9 mouse cellular contexts compared by ENCODE assay signal in genomic region chr6:94592243-94592642, GRCm38 (mm10).
A peak's percentile ranks its signal among the peaks of the same experiment; 100 is the strongest.
DNase-seq lines count a peak whose midpoint lies in the region; ATAC-seq and TF ChIP-seq lines count a peak whose summit lies in the region.
"Had no signal": no experiment of that assay in that cellular context is flagged by ENCODE, and none has a peak within 500 bp of the region (broad histone marks: within the 10 kb centered on the region; RNA-seq: fewer than 3 reads in every experiment).

No protein-coding gene starts in this region.

- no peak overlapping the region for H3K9ac ChIP-seq in heart, embryonic 11.5 days (ENCODE audit: low read depth, low read length)
- no peak overlapping the region for H3K9ac ChIP-seq in limb, embryonic 14.5 days (ENCODE audit: low read depth, low read length, severe bottlenecking)
- H3K9ac ChIP-seq: liver, embryonic 13.5 days had no signal

- peaks cover 18% of the 10 kb centered on the region for H3K4me1 ChIP-seq in heart, embryonic 11.5 days (ENCODE audit: control insufficient read depth, insufficient read depth, low read length)
- H3K4me1 ChIP-seq in limb, embryonic 14.5 days (ENCODE audit: control insufficient read depth, insufficient read depth, low read length): peaks cover 46% of the 10 kb centered on the region
- H3K4me1 ChIP-seq: liver, embryonic 13.5 days had no signal

- 18% methylated on average over 8 of the region's 8 CpGs for WGBS in heart, embryonic 11.5 days (ENCODE audit: insufficient replicate concordance)
- 5% methylated on average over 8 of the region's 8 CpGs for WGBS in limb, embryonic 14.5 days

- peak; percentile 41 for DNase-seq in gastrocnemius, adult 18-20 months (ENCODE audit: low spot score)
- no peak for DNase-seq in gastrocnemius, postnatal 36 days
- peak; percentile 70 for DNase-seq in embryo, embryonic 11 days
- peak; percentile 90 for DNase-seq in limb, embryonic 14.5 days (ENCODE audit: low spot score)
- DNase-seq in cerebellum, postnatal 25 days: no peak
- no peak for DNase-seq in retina, embryonic 14.5 days (ENCODE audit: low spot score)
- DNase-seq in thymus, postnatal 25 days: no peak
- DNase-seq: liver, embryonic 13.5 days had no signal

- TF ChIP-seq POLR2A in limb, embryonic 14.5 days (IDR thresholded peaks at IDR 0.05; ENCODE audit: borderline replicate concordance, extremely low read depth, insufficient read depth, insufficient read length): no peak

- peak overlapping the region; percentile 18; the same call in 1 of the 2 replicates for H3K27ac ChIP-seq in heart, embryonic 11.5 days (ENCODE audit: low read depth, low read length)
- peak overlapping the region; percentile 43; the same call in 1 of the 2 replicates for H3K27ac ChIP-seq in limb, embryonic 14.5 days (replicated peaks; ENCODE audit: low read depth, low read length)
- H3K27ac ChIP-seq: liver, embryonic 13.5 days had no signal

- H3K4me2 ChIP-seq in heart, embryonic 11.5 days: peak overlapping the region; percentile 37
- H3K4me2 ChIP-seq in limb, embryonic 14.5 days (replicated peaks; ENCODE audit: low read depth, low read length, severe bottlenecking): no peak overlapping the region; the same call in 1 of the 2 replicates
- H3K4me2 ChIP-seq: liver, embryonic 13.5 days had no signal

- ATAC-seq in heart, embryonic 11.5 days (replicated peaks; ENCODE audit: insufficient number of reproducible peaks, low FRiP score, low TSS enrichment): 0 out of 2 replicates have a peak, but pooled peaks have one; percentile 57
- ATAC-seq in limb, embryonic 14.5 days (ENCODE audit: low FRiP score, low read depth): peak; percentile 88

- peak overlapping the region; percentile 6; the same call in 1 of the 2 replicates for H3K4me3 ChIP-seq in heart, embryonic 11.5 days (ENCODE audit: low read depth, low read length)
- H3K4me3 ChIP-seq in limb, embryonic 14.5 days (replicated peaks; ENCODE audit: low read length): no peak overlapping the region
- H3K4me3 ChIP-seq: liver, embryonic 13.5 days had no signal

- H3K27me3 ChIP-seq in heart, embryonic 11.5 days (ENCODE audit: control insufficient read depth, insufficient read depth, low read length): no peaks in the 10 kb centered on the region
- no peaks in the 10 kb centered on the region for H3K27me3 ChIP-seq in limb, embryonic 14.5 days (ENCODE audit: control insufficient read depth, insufficient read depth, low read length)
- H3K27me3 ChIP-seq: liver, embryonic 13.5 days had no signal

- H3K36me3 ChIP-seq in heart, embryonic 11.5 days (ENCODE audit: control insufficient read depth, insufficient read depth, low read length): no peaks in the 10 kb centered on the region
- H3K36me3 ChIP-seq in limb, embryonic 14.5 days (ENCODE audit: control insufficient read depth, insufficient read depth, low read length): no peaks in the 10 kb centered on the region
- H3K36me3 ChIP-seq: liver, embryonic 13.5 days had no signal

- intact Hi-C loops in gastrocnemius, postnatal 36 days (cut with DNase I): loop anchor here (5.0 kb wide), 1 partner anchor 35 kb away; no protein-coding TSS in a partner anchor

- no peaks in the 10 kb centered on the region for H3K9me3 ChIP-seq in heart, embryonic 11.5 days (replicated peaks; ENCODE audit: control insufficient read depth, low read length)
- H3K9me3 ChIP-seq in limb, embryonic 14.5 days (ENCODE audit: control insufficient read depth, low read length): no peaks in the 10 kb centered on the region
- H3K9me3 ChIP-seq: liver, embryonic 13.5 days had no signal

Comparison
In these comparisons a context has a peak if more than half of its experiments do, and no peak if none do; other contexts are left out.
1. DNase-seq: peak in gastrocnemius, adult 18-20 months (single experiment), embryo, embryonic 11 days (single experiment) and limb, embryonic 14.5 days (single experiment); none in gastrocnemius, postnatal 36 days (0 of 2), cerebellum, postnatal 25 days (0 of 2), retina, embryonic 14.5 days (single experiment) and thymus, postnatal 25 days (single experiment).